Mouse (Mus musculus) spleen, postnatal 0 days (tissue): ENCODE data around the gene Thap8. TPM values are rescaled to one million over a fixed set of nuclear protein-coding genes. Genes with fewer than 3 reads are reported as not detected.

Experiments used
- polyA plus RNA-seq: library from polyadenylated mRNA; unstranded; fragments of >200 nt; fragmentation: Nextera tagmentation; extraction: Ambion mirVana; gene quantifications from 2 replicates; pipeline ENCODE4 v1.2.1, GENCODE M21; 2015

Thap8 gene
- 0.18 TPM in 2 replicates for polyA plus RNA-seq

DNA sequence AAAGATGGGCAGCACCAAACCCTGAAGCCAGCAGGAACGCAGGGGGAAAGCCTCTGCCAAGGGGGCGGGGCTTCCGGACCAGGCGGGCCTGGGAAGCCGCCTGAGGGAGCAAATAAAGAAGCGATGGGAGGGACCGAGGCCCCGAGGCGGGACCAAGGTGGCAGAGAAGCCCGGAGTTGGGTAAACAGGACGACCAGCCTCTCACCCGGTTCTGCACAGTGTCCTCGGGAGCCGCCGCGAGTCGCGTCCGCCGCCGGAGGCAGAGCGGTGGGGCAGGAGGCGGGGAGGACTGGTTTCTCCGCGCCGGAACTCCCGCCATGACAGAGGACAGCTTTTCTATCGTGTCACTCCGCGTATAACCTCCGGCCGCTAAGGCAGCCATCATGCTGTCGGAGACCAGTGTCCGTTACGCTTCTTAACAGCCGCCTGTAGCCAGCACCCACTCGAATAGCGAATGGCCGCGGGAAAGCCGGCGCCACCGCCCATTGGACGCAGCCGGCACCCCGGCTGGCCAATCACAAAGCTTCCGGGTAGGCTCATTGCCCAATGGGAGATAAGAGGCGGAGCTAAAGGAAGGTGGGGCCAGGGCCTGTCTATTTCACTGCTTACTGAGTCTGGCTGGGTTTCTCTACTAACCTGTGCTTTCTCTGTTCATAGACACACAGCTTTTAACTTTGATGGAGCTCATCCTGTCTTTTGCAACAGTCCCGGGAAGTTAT, at the start of gene Thap8, which contains the start of gene Wdr62:
Thap8 (plus strand) TSS at position 144 of the 719 bp plus-strand sequence.
Wdr62 (minus strand) TSS at position 469 of the 719 bp plus-strand sequence.

DNA sequence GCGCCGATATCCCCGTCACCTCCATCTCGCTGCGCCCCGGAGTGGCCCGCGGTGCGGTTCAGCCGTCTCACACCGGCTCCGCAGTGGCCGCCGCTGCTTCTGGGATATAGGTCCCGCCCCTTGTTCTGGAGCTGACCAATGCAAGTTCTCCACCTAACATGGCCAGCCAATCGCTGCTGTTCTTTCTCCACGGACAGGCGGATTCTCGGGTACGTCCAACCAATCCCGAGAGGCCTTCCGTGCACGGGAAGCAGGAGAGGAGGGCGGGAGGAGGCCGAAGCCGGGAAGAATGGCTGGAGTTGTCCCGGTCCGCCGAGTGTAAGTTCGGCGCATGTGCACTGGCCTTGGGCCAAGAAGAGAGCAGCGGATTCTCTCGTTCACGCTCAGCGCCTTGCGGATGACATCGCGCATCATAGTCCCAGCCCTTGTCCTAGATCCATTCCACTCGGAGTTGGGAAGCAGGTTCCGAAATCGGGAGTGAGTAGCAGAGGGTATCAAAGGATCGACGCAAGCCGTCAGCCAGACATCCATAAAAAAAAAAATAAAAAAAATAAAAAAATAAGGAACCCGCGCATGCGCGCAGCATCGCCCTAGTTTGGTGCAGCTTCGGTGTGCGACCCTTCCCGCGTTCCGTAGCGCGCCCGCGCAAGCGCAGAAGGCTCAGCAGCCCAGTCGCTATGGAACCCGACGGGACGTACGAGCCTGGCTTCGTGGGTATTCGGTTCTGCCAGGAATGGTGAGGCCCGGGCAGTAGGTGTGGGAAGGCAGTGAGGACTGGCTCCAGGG, 48.0 kb upstream of the Thap8 start, which contains the start of the genes Polr2i and Tbcb:
Polr2i (plus strand) TSS at position 280 of the 786 bp plus-strand sequence.
Tbcb (minus strand) TSS at position 604 of the 786 bp plus-strand sequence.

DNA sequence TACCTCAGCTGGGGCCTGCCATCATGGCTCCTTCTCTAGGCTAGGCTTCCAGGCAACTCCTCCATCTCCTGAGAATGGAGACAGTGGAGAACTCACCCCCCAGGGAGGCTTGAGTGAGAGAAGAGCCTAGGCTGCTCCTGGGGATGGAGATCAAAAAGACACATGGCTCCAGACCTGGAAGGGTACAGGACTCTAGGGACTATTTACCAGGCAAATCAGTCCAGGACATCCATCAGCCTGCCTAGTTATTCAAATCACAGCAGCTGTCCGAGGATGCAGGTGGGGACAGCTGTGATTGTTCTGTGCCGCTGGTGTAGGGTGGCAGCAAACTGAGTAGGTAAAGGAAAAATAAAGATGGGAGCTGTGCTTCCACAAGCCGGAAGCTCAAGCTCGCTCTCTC, 44.3 kb upstream of the Thap8 start, which contains the start of gene Ovol3:
Ovol3 (minus strand) TSS at position 101 of the 400 bp plus-strand sequence.

DNA sequence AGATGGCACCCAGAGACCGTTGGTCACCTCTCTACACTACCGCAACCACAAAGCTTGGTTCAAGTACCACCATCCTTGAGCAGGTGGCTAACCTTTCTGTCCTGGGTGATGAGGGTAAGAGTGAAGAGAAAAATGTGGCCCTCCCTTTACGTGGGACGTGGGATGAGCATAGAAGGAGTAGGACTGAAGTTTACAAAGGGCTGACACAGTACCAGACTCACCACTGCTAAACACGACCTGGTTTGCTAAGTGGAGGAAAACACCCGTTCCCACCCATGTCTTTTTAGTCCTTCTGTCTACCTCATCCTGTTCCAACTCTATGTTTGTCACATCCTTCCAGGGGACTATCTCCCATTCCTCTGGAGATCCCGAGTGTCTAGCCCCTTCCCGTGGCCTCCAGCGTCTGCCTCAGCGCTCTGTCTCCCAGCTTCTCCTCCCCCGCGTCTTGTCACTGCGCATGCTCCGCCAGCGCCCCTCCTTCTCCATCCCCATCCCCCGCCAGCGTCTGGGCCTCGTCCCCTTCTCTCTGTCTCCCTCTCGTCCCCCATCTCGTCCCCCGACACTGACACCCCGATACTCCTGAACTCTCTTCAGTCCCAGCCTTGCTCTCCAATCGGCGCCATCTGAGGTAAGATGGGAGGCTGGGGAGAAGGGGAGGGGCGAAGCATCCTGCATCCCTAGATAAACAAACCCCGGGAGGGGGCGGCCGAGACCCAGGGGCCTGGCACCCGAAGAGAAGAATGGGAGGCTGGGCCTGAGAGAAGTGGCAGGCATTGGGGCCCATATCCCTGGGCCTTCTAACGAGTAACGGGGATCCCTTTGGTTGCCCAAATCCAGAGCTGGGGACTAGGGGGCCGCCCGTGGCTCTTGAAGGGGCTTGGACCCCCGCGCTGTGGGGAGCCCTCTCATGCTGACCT, 11.6 kb downstream of the Thap8 start, which contains the start of gene Clip3:
Clip3 (plus strand) TSS at position 514 of the 917 bp plus-strand sequence.

DNA sequence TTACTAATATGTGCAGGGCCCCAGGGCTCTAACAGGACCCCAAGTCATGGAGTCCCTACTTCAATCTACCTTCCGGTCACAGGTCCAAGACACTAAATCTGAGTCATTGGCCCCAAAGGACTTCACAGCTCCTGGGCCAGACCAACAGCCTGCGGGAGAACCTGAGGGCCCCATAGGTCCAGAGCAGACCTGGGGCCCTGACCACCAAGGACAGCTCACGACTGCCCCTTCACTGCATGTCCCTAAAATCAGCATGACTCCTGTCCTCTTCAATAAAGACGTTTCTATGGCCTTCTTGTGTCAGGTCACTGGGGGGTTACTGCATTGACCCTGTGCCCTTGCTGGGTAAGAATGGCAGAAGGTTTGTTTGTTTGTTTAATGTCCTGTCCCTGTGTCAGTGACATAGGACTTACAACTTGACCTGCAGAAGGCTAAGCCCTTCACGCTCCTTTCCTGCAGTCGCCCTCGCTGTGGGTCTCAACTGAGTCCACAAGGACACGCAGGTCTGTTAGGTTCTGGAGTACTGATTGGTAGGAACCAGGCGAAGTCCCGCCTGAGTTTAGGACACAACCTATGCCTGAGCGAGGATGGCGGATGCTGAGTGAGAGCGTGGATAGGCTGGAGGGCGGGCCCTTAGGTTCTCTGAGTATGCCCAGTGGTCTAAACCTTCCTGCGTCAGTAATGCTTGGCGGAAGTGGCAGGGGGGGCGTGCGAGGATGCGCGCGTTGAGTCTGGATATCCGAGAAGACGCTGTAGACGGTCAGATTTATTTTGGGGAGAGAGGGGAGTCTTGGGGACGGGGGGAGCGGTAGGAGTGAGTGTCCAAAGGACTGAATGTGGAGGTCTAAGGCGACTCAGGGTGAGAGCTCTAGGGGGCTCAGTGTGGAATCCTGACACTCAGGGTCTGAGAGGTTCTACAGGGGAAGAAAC, 28.4 kb downstream of the Thap8 start, which contains the start of gene Alkbh6:
Alkbh6 (plus strand) TSS at position 642 of the 930 bp plus-strand sequence.

DNA sequence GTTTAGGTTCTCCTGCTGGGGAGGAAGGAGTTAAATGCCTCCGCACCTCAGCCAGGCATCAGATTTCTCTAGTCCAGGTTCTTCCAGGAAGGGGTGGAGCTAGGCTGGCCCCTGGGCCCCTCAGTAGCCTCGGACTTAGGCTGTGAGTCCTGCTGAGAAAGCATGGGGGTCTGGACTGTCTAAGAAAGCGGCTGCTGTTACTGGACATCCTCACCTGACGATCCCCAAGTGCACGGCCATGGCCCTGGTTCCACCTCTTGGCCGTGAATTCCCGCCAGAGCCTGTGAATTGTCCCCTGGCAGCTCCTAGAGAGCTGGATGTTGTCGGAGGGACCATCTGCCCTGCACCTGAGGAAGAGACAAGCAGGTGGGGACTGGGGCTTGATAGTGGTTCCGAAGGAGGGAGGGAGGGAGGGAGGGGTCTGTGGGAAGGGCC, 34.8 kb downstream of the Thap8 start, which contains the start of gene Syne4:
Syne4 (plus strand) TSS at position 87 of the 435 bp plus-strand sequence.

DNA sequence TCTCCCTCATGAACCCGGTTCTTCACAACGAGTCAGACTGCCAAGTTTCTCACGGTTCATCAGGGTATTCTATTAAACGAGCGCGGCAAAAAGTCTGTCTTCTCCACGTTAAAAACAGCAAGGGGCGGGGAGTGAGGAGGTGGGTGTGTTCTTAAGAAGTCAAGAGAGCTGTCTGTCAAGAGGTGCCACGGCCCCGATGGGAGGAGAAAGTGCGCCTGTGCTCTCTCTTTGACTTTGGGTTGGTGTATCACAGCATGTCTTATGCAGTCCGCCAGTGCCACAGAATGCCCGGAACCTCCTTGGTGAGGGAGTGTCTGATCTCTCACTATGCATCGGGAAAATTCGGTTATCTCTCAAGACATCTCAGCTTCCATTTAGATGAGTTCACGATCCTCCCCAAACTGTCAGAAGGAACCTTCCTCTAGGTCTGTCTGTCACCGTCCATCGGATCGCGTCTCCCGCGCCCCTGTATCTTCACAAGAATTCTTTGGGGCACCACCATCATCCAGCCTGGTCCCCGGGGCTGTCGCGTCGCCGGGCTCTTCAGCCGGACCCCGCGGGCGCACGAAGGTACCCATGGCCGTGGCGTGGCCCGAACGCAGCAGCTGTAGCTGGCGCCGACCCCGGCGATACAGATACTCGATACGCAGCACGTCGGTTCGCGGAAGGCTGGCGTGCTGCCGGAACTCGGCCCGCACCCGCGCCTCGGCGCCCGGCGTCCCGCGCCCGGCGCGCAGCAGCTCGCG, 41.8 kb downstream of the Thap8 start, which contains the start of gene E130208F15Rik:
E130208F15Rik (plus strand) TSS at position 202 of the 746 bp plus-strand sequence.

DNA sequence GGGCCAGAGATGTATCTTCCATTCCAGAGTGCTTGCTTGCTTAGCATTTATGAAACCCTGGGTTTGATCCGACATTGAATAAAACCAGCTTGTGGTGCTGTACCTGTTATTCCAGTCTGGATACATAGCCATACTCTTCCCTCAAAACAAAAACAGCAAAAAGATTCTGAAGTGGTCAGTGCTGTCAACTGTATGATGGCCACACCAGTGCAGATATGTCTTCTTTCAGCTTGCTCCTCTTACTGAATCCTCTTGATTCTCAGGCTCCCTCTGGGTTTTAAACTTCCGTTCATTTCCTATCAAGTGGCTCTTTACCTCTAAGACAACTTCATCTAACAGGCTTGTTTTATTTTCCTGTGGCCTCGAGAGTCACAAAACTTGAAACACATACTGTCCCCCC, 43.9 kb downstream of the Thap8 start, which contains the start of gene Sdhaf1:
Sdhaf1 (minus strand) TSS at position 101 of the 400 bp plus-strand sequence.

Other genes starting within 250 kb of the Thap8 start
- gene Zfp14, start 228.7 kb upstream of the Thap8 start, polyA plus RNA-seq: 0.64 and 0.75 TPM in 2 replicates
- gene Zfp82, start 207.2 kb upstream of the Thap8 start, polyA plus RNA-seq: 1.5 and 2.6 TPM in 2 replicates
- gene Gm26920, start 189.7 kb upstream of the Thap8 start, polyA plus RNA-seq: 0.84 TPM in 1 of 2 replicates, not detected in the other
- gene Zfp566, start 189.6 kb upstream of the Thap8 start, polyA plus RNA-seq: 2.7 and 5.3 TPM in 2 replicates
- gene Zfp260, start 185.3 kb upstream of the Thap8 start, polyA plus RNA-seq: 19.7 and 22.8 TPM in 2 replicates
- 1.9 and 2.0 TPM in 2 replicates for gene Zfp382, start 158.2 kb upstream of the Thap8 start, polyA plus RNA-seq
- gene Zfp146, start 110.3 kb upstream of the Thap8 start, polyA plus RNA-seq: 6.0 and 7.1 TPM in 2 replicates
- 1.4 and 2.1 TPM in 2 replicates for gene Cox7a1, start 96.0 kb upstream of the Thap8 start, polyA plus RNA-seq
- 72.4 and 74.1 TPM in 2 replicates for gene Capns1, start 81.3 kb upstream of the Thap8 start, polyA plus RNA-seq
- gene Polr2i, start 48.1 kb upstream of the Thap8 start, polyA plus RNA-seq: 76.3 and 78.3 TPM in 2 replicates
- gene Tbcb, start 47.8 kb upstream of the Thap8 start, polyA plus RNA-seq: 75.0 and 79.1 TPM in 2 replicates
- not detected in 2 replicates for gene Ovol3, start 44.4 kb upstream of the Thap8 start, polyA plus RNA-seq
- 9.3 and 10.4 TPM in 2 replicates for gene Wdr62, start 325 bp downstream of the Thap8 start, polyA plus RNA-seq
- gene Clip3, start 11.6 kb downstream of the Thap8 start, polyA plus RNA-seq: 4.1 and 6.3 TPM in 2 replicates
- gene Alkbh6, start 28.6 kb downstream of the Thap8 start, polyA plus RNA-seq: 22.7 and 26.0 TPM in 2 replicates
- gene Syne4, start 34.7 kb downstream of the Thap8 start, polyA plus RNA-seq: 2.6 and 3.4 TPM in 2 replicates
- gene E130208F15Rik, start 41.6 kb downstream of the Thap8 start, polyA plus RNA-seq: not detected in 2 replicates
- gene Sdhaf1, start 43.8 kb downstream of the Thap8 start, polyA plus RNA-seq: 10.2 and 11.3 TPM in 2 replicates
- 0.81 and 1.0 TPM in 2 replicates for gene Lrfn3, start 82.7 kb downstream of the Thap8 start, polyA plus RNA-seq
- gene Tyrobp, start 133.7 kb downstream of the Thap8 start, polyA plus RNA-seq: 396 and 576 TPM in 2 replicates
- gene Hcst, start 139.8 kb downstream of the Thap8 start, polyA plus RNA-seq: 32.8 and 46.4 TPM in 2 replicates
- gene Nfkbid, start 141.6 kb downstream of the Thap8 start, polyA plus RNA-seq: 4.5 and 5.9 TPM in 2 replicates
- gene Aplp1, start 165.4 kb downstream of the Thap8 start, polyA plus RNA-seq: 2.0 and 2.3 TPM in 2 replicates
- gene Kirrel2, start 177.6 kb downstream of the Thap8 start, polyA plus RNA-seq: 0.04 and 0.23 TPM in 2 replicates
- 0.21 and 0.32 TPM in 2 replicates for gene Nphs1, start 178.2 kb downstream of the Thap8 start, polyA plus RNA-seq
- 0.10 TPM in 1 of 2 replicates, not detected in the other for gene Prodh2, start 213.5 kb downstream of the Thap8 start, polyA plus RNA-seq